Mouse (Mus musculus): ENCODE measurements around the gene Aym1. TPM values are rescaled to one million over a fixed set of nuclear protein-coding genes. Genes with fewer than 3 reads are reported as not detected.
A peak's percentile ranks its signal among the peaks of the same experiment; 100 is the strongest.

Aym1 gene
- not detected in 2 replicates for polyA plus RNA-seq (2014; fragmentation: Nextera tagmentation; extraction: Ambion mirVana)

DNA sequence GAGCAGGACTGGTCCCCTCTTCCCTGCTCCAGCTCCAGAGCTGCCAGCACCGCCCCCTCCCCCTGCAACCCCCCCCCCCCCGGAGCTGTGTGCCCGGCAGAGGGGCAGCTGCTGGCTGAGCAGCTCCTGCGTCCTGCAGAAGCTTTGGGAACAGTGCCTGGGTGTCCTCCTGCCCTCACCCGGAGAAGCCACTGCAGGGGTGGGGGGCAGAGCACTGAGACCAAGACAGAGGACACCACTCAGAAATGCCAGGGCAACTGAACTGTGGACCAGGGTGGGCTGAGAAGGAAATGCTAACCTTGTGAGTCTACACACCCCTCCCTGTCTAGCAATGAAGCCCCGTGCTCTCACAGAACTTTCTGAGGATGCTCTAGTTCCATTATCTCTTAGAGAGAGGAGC, at the start of gene Aym1:
Aym1 (plus strand) TSS at position 109 of the 400 bp plus-strand sequence.
- H3K9me3 ChIP-seq (ENCODE audit: control insufficient read depth, low read length) = no peaks in the 10 kb centered on the region
- no peak within 1 kb of the TSS for H3K27ac ChIP-seq (ENCODE audit: low read depth, low read length)
- ATAC-seq (replicated peaks; ENCODE audit: low FRiP score) (no peak), DNase-seq (ENCODE audit: low spot score) (no peak)
- 64% methylated on average over 3 of the region's 6 CpGs for WGBS
- no peaks in the 10 kb centered on the region for H3K36me3 ChIP-seq (ENCODE audit: control insufficient read depth, insufficient read depth, low read length)
- no peak within 1 kb of the TSS for H3K9ac ChIP-seq (ENCODE audit: low read depth, low read length)
- H3K4me1 ChIP-seq (replicated peaks; ENCODE audit: control insufficient read depth, insufficient read depth, low read length) = no peaks in the 10 kb centered on the region
- no peak within 1 kb of the TSS for H3K4me3 ChIP-seq (ENCODE audit: low read depth, low read length)
- no peak within 1 kb of the TSS for H3K4me2 ChIP-seq
- peaks cover 9% of the 10 kb centered on the region for H3K27me3 ChIP-seq (replicated peaks; ENCODE audit: control insufficient read depth, insufficient read depth, low read length)

- no peak for DNase-seq (ENCODE audit: low spot score)
- peaks cover 29% of the 10 kb centered on the region for H3K27me3 ChIP-seq (replicated peaks; ENCODE audit: control insufficient read depth, insufficient read depth, low read length)
- H3K4me3 ChIP-seq (ENCODE audit: low read depth, low read length) = peak overlapping the region; percentile 54
- WGBS = 56% methylated on average over 22 of the region's 22 CpGs
- no peak for ATAC-seq (replicated peaks; ENCODE audit: low FRiP score)
- no peaks in the 10 kb centered on the region for H3K9me3 ChIP-seq (ENCODE audit: control insufficient read depth, low read length)
- H3K4me2 ChIP-seq = peak overlapping the region; percentile 71
- no peak overlapping the region for H3K27ac ChIP-seq (ENCODE audit: low read depth, low read length)
- no peak overlapping the region for H3K9ac ChIP-seq (ENCODE audit: low read depth, low read length)
- H3K4me1 ChIP-seq (replicated peaks; ENCODE audit: control insufficient read depth, insufficient read depth, low read length) = 0 out of 2 replicates have a peak, but pooled peaks cover 6% of the 10 kb centered on the region
- H3K36me3 ChIP-seq (ENCODE audit: control insufficient read depth, insufficient read depth, low read length) = no peaks in the 10 kb centered on the region
Observed at GRCm38 (mm10) chr5:113309491-113310376, 47.4 kb upstream of the Aym1 start.

GRCm38 (mm10) chr5:113310377-113311003, 46.6 kb upstream of the Aym1 start, which contains the start of gene Sgsm1:
TSS of gene Sgsm1 (minus strand) at chr5:113310786.
- H3K27me3 ChIP-seq (replicated peaks; ENCODE audit: control insufficient read depth, insufficient read depth, low read length) = peaks cover 29% of the 10 kb centered on the region

DNA sequence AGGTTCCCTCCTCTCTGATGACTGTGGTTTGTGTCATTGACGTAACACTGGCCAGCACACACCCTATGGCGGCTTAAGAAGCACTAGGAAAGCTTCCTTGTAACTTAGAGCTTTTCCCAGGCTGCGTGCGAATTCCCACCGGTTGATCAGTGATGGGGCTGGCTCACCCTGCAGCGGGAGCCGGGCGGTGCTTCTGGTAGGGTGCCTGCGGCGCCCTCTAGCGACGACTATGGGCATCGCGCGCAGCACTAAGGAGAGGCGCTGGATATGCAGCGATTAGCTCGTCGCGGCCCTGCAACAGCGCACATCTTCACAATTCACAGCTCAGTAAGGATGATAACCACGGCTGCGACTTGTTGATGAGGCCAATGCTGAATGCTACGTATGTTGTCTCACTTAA, 43.1 kb upstream of the Aym1 start:
- no peak overlapping the region for H3K4me2 ChIP-seq
- no peak overlapping the region for H3K27ac ChIP-seq (ENCODE audit: low read depth, low read length)
- H3K4me1 ChIP-seq (replicated peaks; ENCODE audit: control insufficient read depth, insufficient read depth, low read length) = no peaks in the 10 kb centered on the region
- no peaks in the 10 kb centered on the region for H3K9me3 ChIP-seq (ENCODE audit: control insufficient read depth, low read length)
- no peak for ATAC-seq (replicated peaks; ENCODE audit: low FRiP score)
- no peak overlapping the region for H3K4me3 ChIP-seq (ENCODE audit: low read depth, low read length)
- 3% methylated on average over 24 of the region's 24 CpGs for WGBS
- H3K9ac ChIP-seq (ENCODE audit: low read depth, low read length) = no peak overlapping the region
- peak; percentile 58 for DNase-seq (ENCODE audit: low spot score)
- H3K36me3 ChIP-seq (ENCODE audit: control insufficient read depth, insufficient read depth, low read length) = no peaks in the 10 kb centered on the region
- peaks cover 19% of the 10 kb centered on the region for H3K27me3 ChIP-seq (replicated peaks; ENCODE audit: control insufficient read depth, insufficient read depth, low read length)

More at GRCm38 (mm10) chr5:113310377-113311003, 46.6 kb upstream of the Aym1 start, which contains the start of gene Sgsm1:
- Histone ChIP-seq H3K27ac (ENCODE audit: low read depth, low read length) (no peak within 1 kb of the TSS), H3K36me3 (ENCODE audit: control insufficient read depth, insufficient read depth, low read length) (no peaks in the 10 kb centered on the region), H3K4me3 (ENCODE audit: low read depth, low read length) (peak within 1 kb of the TSS; percentile 54), H3K4me2 (peak within 1 kb of the TSS; percentile 71), H3K4me1 (replicated peaks; ENCODE audit: control insufficient read depth, insufficient read depth, low read length) (0 out of 2 replicates have a peak, but pooled peaks cover 6% of the 10 kb centered on the region), H3K9me3 (ENCODE audit: control insufficient read depth, low read length) (no peaks in the 10 kb centered on the region), H3K9ac (ENCODE audit: low read depth, low read length) (0 out of 2 replicates have a peak within 1 kb of the TSS, but pooled peaks have one; percentile 34)
- DNase-seq (ENCODE audit: low spot score) (peak; percentile 70), ATAC-seq (replicated peaks; ENCODE audit: low FRiP score) (peak; percentile 62)
- WGBS = 4% methylated on average over 53 of the region's 53 CpGs

GRCm38 (mm10) chr5:113323784-113324638, 33.1 kb upstream of the Aym1 start:
- no peak for DNase-seq (ENCODE audit: low spot score)
- no peaks in the 10 kb centered on the region for H3K4me1 ChIP-seq (replicated peaks; ENCODE audit: control insufficient read depth, insufficient read depth, low read length)
- H3K9ac ChIP-seq (ENCODE audit: low read depth, low read length) = no peak overlapping the region
- H3K27me3 ChIP-seq (replicated peaks; ENCODE audit: control insufficient read depth, insufficient read depth, low read length) = peaks cover 26% of the 10 kb centered on the region
- 6% methylated on average over 38 of the region's 38 CpGs for WGBS
- no peaks in the 10 kb centered on the region for H3K36me3 ChIP-seq (ENCODE audit: control insufficient read depth, insufficient read depth, low read length)
- no peak overlapping the region for H3K27ac ChIP-seq (ENCODE audit: low read depth, low read length)
- peak overlapping the region; percentile 52 for H3K4me2 ChIP-seq
- H3K9me3 ChIP-seq (ENCODE audit: control insufficient read depth, low read length) = peaks cover 7% of the 10 kb centered on the region
- ATAC-seq (replicated peaks; ENCODE audit: low FRiP score) = no peak
- peak overlapping the region; percentile 29; the same call in 1 of the 2 replicates for H3K4me3 ChIP-seq (ENCODE audit: low read depth, low read length)

GRCm38 (mm10) chr5:113329463-113329862, 27.6 kb upstream of the Aym1 start:
- peaks cover 30% of the 10 kb centered on the region for H3K27me3 ChIP-seq (replicated peaks; ENCODE audit: control insufficient read depth, insufficient read depth, low read length)
- H3K4me1 ChIP-seq (replicated peaks; ENCODE audit: control insufficient read depth, insufficient read depth, low read length) = no peaks in the 10 kb centered on the region
- DNase-seq (ENCODE audit: low spot score) (no peak), ATAC-seq (replicated peaks; ENCODE audit: low FRiP score) (no peak)
- H3K9ac ChIP-seq (ENCODE audit: low read depth, low read length) = no peak overlapping the region
- H3K36me3 ChIP-seq (ENCODE audit: control insufficient read depth, insufficient read depth, low read length) = no peaks in the 10 kb centered on the region
- no peak overlapping the region for H3K4me2 ChIP-seq
- WGBS = 80% methylated on average over 8 of the region's 8 CpGs
- H3K9me3 ChIP-seq (ENCODE audit: control insufficient read depth, low read length) = peaks cover 7% of the 10 kb centered on the region
- no peak overlapping the region for H3K27ac ChIP-seq (ENCODE audit: low read depth, low read length)
- no peak overlapping the region for H3K4me3 ChIP-seq (ENCODE audit: low read depth, low read length)

- H3K27ac ChIP-seq (ENCODE audit: low read depth, low read length) = no peak overlapping the region
- no peak overlapping the region for H3K9ac ChIP-seq (ENCODE audit: low read depth, low read length)
- ATAC-seq (replicated peaks; ENCODE audit: low FRiP score) (no peak), DNase-seq (ENCODE audit: low spot score) (no peak)
- H3K4me1 ChIP-seq (replicated peaks; ENCODE audit: control insufficient read depth, insufficient read depth, low read length) = no peaks in the 10 kb centered on the region
- no peak overlapping the region for H3K4me2 ChIP-seq
- H3K36me3 ChIP-seq (ENCODE audit: control insufficient read depth, insufficient read depth, low read length) = no peaks in the 10 kb centered on the region
- H3K9me3 ChIP-seq (ENCODE audit: control insufficient read depth, low read length) = peaks cover 7% of the 10 kb centered on the region
- 69% methylated on average over 3 of the region's 3 CpGs for WGBS
- H3K27me3 ChIP-seq (replicated peaks; ENCODE audit: control insufficient read depth, insufficient read depth, low read length) = peaks cover 34% of the 10 kb centered on the region
- no peak overlapping the region for H3K4me3 ChIP-seq (ENCODE audit: low read depth, low read length)
Observed at GRCm38 (mm10) chr5:113330202-113330601, 26.9 kb upstream of the Aym1 start.

GRCm38 (mm10) chr5:113332239-113332638, 24.9 kb upstream of the Aym1 start:
- no peak overlapping the region for H3K27ac ChIP-seq (ENCODE audit: low read depth, low read length)
- peaks cover 49% of the 10 kb centered on the region for H3K27me3 ChIP-seq (replicated peaks; ENCODE audit: control insufficient read depth, insufficient read depth, low read length)
- peaks cover 7% of the 10 kb centered on the region for H3K9me3 ChIP-seq (ENCODE audit: control insufficient read depth, low read length)
- ATAC-seq (replicated peaks; ENCODE audit: low FRiP score) (no peak), DNase-seq (ENCODE audit: low spot score) (no peak)
- 29% methylated on average over 12 of the region's 12 CpGs for WGBS
- H3K9ac ChIP-seq (ENCODE audit: low read depth, low read length) = no peak overlapping the region
- no peaks in the 10 kb centered on the region for H3K36me3 ChIP-seq (ENCODE audit: control insufficient read depth, insufficient read depth, low read length)
- no peak overlapping the region for H3K4me2 ChIP-seq
- no peak overlapping the region for H3K4me3 ChIP-seq (ENCODE audit: low read depth, low read length)
- H3K4me1 ChIP-seq (replicated peaks; ENCODE audit: control insufficient read depth, insufficient read depth, low read length) = no peaks in the 10 kb centered on the region

Measured in liver, embryonic 11.5 days (tissue).